Mouse (Mus musculus) midbrain, embryonic 12.5 days (tissue): Measurements from ENCODE around the gene Cdkal1. TPM values are rescaled to one million over a fixed set of nuclear protein-coding genes. Genes with fewer than 3 reads are reported as not detected.

ENCODE experiments used
- ATAC-seq: fragments of 200-750 bp; cut with Nextera tagmentation; 2 replicates; pipeline ENCODE4 v1.8.0; 2017; ENCODE audit warnings: low read depth, moderate TSS enrichment, moderate library complexity; ENCODE audit not compliant: low FRiP score
- H3K27ac ChIP-seq: fragments of 300-500 bp; sonication (generic); replicated peaks from 2 replicates; pipeline ENCODE4 v1.5.1; 2016; ENCODE audit warnings: mild to moderate bottlenecking
- H3K27me3 ChIP-seq: fragments of 300-500 bp; sonication (generic); 2 replicates; pipeline ENCODE4 v1.6.1; 2016; ENCODE audit warnings: mild to moderate bottlenecking
- H3K36me3 ChIP-seq: fragments of 300-500 bp; sonication (generic); 2 replicates; pipeline ENCODE4 v1.6.1; 2016
- H3K4me1 ChIP-seq: fragments of 300-500 bp; sonication (generic); 2 replicates; pipeline ENCODE4 v1.6.1; 2016
- H3K4me2 ChIP-seq: fragments of 300-500 bp; sonication (generic); replicated peaks from 2 replicates; pipeline ENCODE4 v1.6.1; 2016; ENCODE audit warnings: mild to moderate bottlenecking, moderate library complexity
- H3K4me3 ChIP-seq: fragments of 300-500 bp; sonication (generic); 2 replicates; pipeline ENCODE4 v1.5.1; 2016; ENCODE audit warnings: mild to moderate bottlenecking
- H3K9ac ChIP-seq: fragments of 300-500 bp; sonication (generic); replicated peaks from 2 replicates; pipeline ENCODE4 v1.6.1; 2016; ENCODE audit warnings: mild to moderate bottlenecking, moderate library complexity
- H3K9me3 ChIP-seq: fragments of 300-500 bp; sonication (generic); 2 replicates; pipeline ENCODE4 v1.6.1; 2016; ENCODE audit warnings: mild to moderate bottlenecking
- WGBS: fragments of 180-500 bp; shearing (Covaris S2); methylation state at CpG from one replicate; pipeline ENCODE4 v1.1.7; 2016; 5-methylcytosine and 5-hydroxymethylcytosine counted together
- polyA plus RNA-seq: library from polyadenylated mRNA; unstranded; fragments of >200 nt; fragmentation: Nextera tagmentation; extraction: Ambion mirVana; gene quantifications from 2 replicates; pipeline ENCODE4 v1.2.1, GENCODE M21; 2016

Gene Cdkal1
- polyA plus RNA-seq, 1 experiment from 2014 or later, result 33.3 TPM

GRCm38 (mm10) chr13:29169356-29169755, 686.1 kb downstream of the Cdkal1 start:
- Histone ChIP-seq H3K4me1 (peaks cover 5% of the 10 kb centered on the region; the same call in 1 of the 2 replicates), H3K9me3 (no peaks in the 10 kb centered on the region), H3K4me2 (no peak overlapping the region), H3K36me3 (no peaks in the 10 kb centered on the region), H3K4me3 (no peak overlapping the region), H3K9ac (no peak overlapping the region), H3K27me3 (no peaks in the 10 kb centered on the region), H3K27ac (no peak overlapping the region)
- 53% methylated on average over 1 of the region's 1 CpGs for WGBS
- no peak for ATAC-seq

GRCm38 (mm10) chr13:29164845-29165524, 690.5 kb downstream of the Cdkal1 start:
- Histone ChIP-seq H3K9me3 (no peaks in the 10 kb centered on the region), H3K27me3 (no peaks in the 10 kb centered on the region), H3K27ac (no peak overlapping the region), H3K4me3 (no peak overlapping the region), H3K36me3 (no peaks in the 10 kb centered on the region), H3K4me2 (no peak overlapping the region), H3K4me1 (peaks cover 8% of the 10 kb centered on the region; the same call in 1 of the 2 replicates), H3K9ac (no peak overlapping the region)
- WGBS, result 50% methylated on average over 15 of the region's 15 CpGs
- no peak for ATAC-seq

GRCm38 (mm10) chr13:29162867-29163514, 692.5 kb downstream of the Cdkal1 start:
- 91% methylated on average over 2 of the region's 2 CpGs for WGBS
- Histone ChIP-seq H3K4me1 (peaks cover 8% of the 10 kb centered on the region; the same call in 1 of the 2 replicates), H3K9ac (no peak overlapping the region), H3K4me2 (no peak overlapping the region), H3K36me3 (no peaks in the 10 kb centered on the region), H3K27ac (no peak overlapping the region), H3K27me3 (no peaks in the 10 kb centered on the region), H3K9me3 (no peaks in the 10 kb centered on the region), H3K4me3 (no peak overlapping the region)
- no peak for ATAC-seq

- Histone ChIP-seq H3K4me1 (peaks cover 8% of the 10 kb centered on the region; the same call in 1 of the 2 replicates), H3K9ac (no peak overlapping the region), H3K27ac (no peak overlapping the region), H3K9me3 (no peaks in the 10 kb centered on the region), H3K36me3 (no peaks in the 10 kb centered on the region), H3K4me3 (no peak overlapping the region), H3K4me2 (no peak overlapping the region), H3K27me3 (no peaks in the 10 kb centered on the region)
- 78% methylated on average over 3 of the region's 3 CpGs for WGBS
- ATAC-seq, result no peak
These were observed 693.0 kb downstream of the Cdkal1 start for GRCm38 (mm10) chr13:29162444-29162843.

- WGBS, result 79% methylated on average over 3 of the region's 3 CpGs
- H3K27ac ChIP-seq, result no peak overlapping the region
- no peaks in the 10 kb centered on the region for H3K27me3 ChIP-seq
- H3K36me3 ChIP-seq, result no peaks in the 10 kb centered on the region
- H3K4me3 ChIP-seq, result no peak overlapping the region
- no peak for ATAC-seq
- no peak overlapping the region for H3K4me2 ChIP-seq
- H3K9ac ChIP-seq, result no peak overlapping the region
- no peaks in the 10 kb centered on the region for H3K9me3 ChIP-seq
- peaks cover 15% of the 10 kb centered on the region for H3K4me1 ChIP-seq
These were observed 694.0 kb downstream of the Cdkal1 start for GRCm38 (mm10) chr13:29161436-29161835.

- Histone ChIP-seq H3K9ac (no peak overlapping the region), H3K36me3 (no peaks in the 10 kb centered on the region), H3K4me3 (no peak overlapping the region), H3K4me1 (peaks cover 8% of the 10 kb centered on the region; the same call in 1 of the 2 replicates), H3K27ac (no peak overlapping the region), H3K4me2 (no peak overlapping the region), H3K27me3 (no peaks in the 10 kb centered on the region), H3K9me3 (no peaks in the 10 kb centered on the region)
- no peak for ATAC-seq
- WGBS, result 16% methylated on average over 4 of the region's 4 CpGs
These were observed 698.8 kb downstream of the Cdkal1 start for GRCm38 (mm10) chr13:29156703-29157102.

GRCm38 (mm10) chr13:29155297-29155696, 700.2 kb downstream of the Cdkal1 start:
- H3K9me3 ChIP-seq, result no peaks in the 10 kb centered on the region
- no peak overlapping the region for H3K9ac ChIP-seq
- WGBS, result 84% methylated on average over 3 of the region's 3 CpGs
- peaks cover 8% of the 10 kb centered on the region; the same call in 1 of the 2 replicates for H3K4me1 ChIP-seq
- H3K4me3 ChIP-seq, result no peak overlapping the region
- no peaks in the 10 kb centered on the region for H3K36me3 ChIP-seq
- no peaks in the 10 kb centered on the region for H3K27me3 ChIP-seq
- H3K4me2 ChIP-seq, result no peak overlapping the region
- H3K27ac ChIP-seq, result no peak overlapping the region
- no peak for ATAC-seq

GRCm38 (mm10) chr13:29150120-29150519, 705.4 kb downstream of the Cdkal1 start:
- no peaks in the 10 kb centered on the region for H3K36me3 ChIP-seq
- 81% methylated on average over 13 of the region's 13 CpGs for WGBS
- H3K27me3 ChIP-seq, result no peaks in the 10 kb centered on the region
- H3K4me3 ChIP-seq, result no peak overlapping the region
- no peak overlapping the region for H3K9ac ChIP-seq
- 0 out of 2 replicates have a peak, but pooled peaks cover 2% of the 10 kb centered on the region for H3K4me1 ChIP-seq
- H3K4me2 ChIP-seq, result no peak overlapping the region
- no peak for ATAC-seq
- no peak overlapping the region for H3K27ac ChIP-seq
- no peaks in the 10 kb centered on the region for H3K9me3 ChIP-seq

- no peak overlapping the region for H3K9ac ChIP-seq
- WGBS, result 88% methylated on average over 6 of the region's 6 CpGs
- no peak overlapping the region for H3K4me3 ChIP-seq
- H3K9me3 ChIP-seq, result no peaks in the 10 kb centered on the region
- no peak overlapping the region for H3K27ac ChIP-seq
- no peaks in the 10 kb centered on the region for H3K27me3 ChIP-seq
- no peak for ATAC-seq
- no peak overlapping the region for H3K4me2 ChIP-seq
- no peaks in the 10 kb centered on the region for H3K36me3 ChIP-seq
- 0 out of 2 replicates have a peak, but pooled peaks cover 2% of the 10 kb centered on the region for H3K4me1 ChIP-seq
These were observed 706.1 kb downstream of the Cdkal1 start for GRCm38 (mm10) chr13:29149404-29149803.

GRCm38 (mm10) chr13:29148616-29149015, 706.9 kb downstream of the Cdkal1 start:
- H3K36me3 ChIP-seq, result no peaks in the 10 kb centered on the region
- H3K9me3 ChIP-seq, result no peaks in the 10 kb centered on the region
- no peak for ATAC-seq
- no peaks in the 10 kb centered on the region for H3K27me3 ChIP-seq
- H3K27ac ChIP-seq, result no peak overlapping the region
- no peak overlapping the region for H3K4me3 ChIP-seq
- H3K4me1 ChIP-seq, result 0 out of 2 replicates have a peak, but pooled peaks cover 2% of the 10 kb centered on the region
- H3K9ac ChIP-seq, result no peak overlapping the region
- 93% methylated on average over 9 of the region's 9 CpGs for WGBS
- H3K4me2 ChIP-seq, result no peak overlapping the region
